Mouse (Mus musculus) myocyte (in vitro differentiated cells): Measurements from ENCODE around the gene Sptbn4.

Experiments
- POLR2A ChIP-seq: IDR thresholded peaks from one replicate; pipeline ENCODE4 v1.6.1; 2011; ENCODE audit warnings: low read depth, mild to moderate bottlenecking, control low read depth, moderate library complexity; ENCODE audit not compliant: insufficient read length
- SRF ChIP-seq: IDR thresholded peaks from one replicate; pipeline ENCODE4 v1.6.1; 2011; ENCODE audit warnings: low read depth; ENCODE audit not compliant: control insufficient read depth, insufficient read length

DNA sequence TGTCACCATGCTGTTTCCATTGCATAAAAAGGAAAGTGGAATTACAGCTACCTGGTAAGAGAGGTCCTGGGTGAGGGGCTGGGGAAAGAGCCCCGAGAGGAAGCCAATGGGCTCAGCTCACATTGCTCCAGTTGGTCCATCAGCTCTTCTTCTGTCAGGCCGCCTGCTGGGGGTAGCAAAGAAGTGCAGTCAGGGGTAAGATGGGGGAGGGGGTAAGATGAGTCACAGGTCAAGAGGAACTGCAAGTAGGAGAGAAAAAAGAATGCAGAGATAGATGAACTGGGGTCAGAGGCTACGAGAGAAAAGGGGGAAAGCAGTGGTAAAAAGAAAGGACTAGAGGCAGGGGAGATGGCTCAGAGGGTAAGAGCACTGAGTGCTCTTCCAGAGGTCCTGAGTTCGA lies 104.9 kb downstream of the Sptbn4 start:
- TF ChIP-seq POLR2A (no peak), SRF (no peak)
